Mouse (Mus musculus): ENCODE data around the gene Gm14308.
"Not testable (repeated sequence)": the region's sequence is repeated elsewhere in the genome, so short reads cannot be mapped to it uniquely, and the experiment has no call there.

The Gm14308 gene

DNA sequence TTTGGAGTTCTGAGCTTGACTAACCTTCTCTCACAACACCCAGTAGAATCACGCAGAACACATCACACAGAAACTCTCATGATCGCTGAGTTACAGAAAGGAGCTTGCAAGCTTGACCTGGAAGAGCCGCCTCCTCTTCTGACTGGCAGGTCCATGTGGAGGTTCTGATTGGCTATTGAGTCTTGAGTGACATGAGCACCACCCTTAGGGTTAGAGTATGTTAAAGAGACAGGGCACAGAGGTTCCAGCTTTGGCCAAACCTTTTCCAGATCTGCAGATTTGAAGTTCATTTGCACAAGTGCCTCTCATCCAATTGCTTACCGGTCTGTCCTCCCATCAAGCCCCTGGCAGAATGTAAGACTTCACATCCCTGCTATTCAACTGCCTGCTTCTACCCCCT is at the start of gene Gm14308:
Gm14308 (minus strand) TSS at position 101 of the 400 bp plus-strand sequence.
- not testable (repeated sequence) for H3K27me3 ChIP-seq (ENCODE audit: insufficient read depth, low read length); H3K9me3 ChIP-seq (ENCODE audit: low read length); H3K4me1 ChIP-seq (replicated peaks; ENCODE audit: low read depth, low read length); H3K36me3 ChIP-seq (ENCODE audit: insufficient read depth, low read length); H3K4me3 ChIP-seq (replicated peaks; ENCODE audit: low read length)

DNA sequence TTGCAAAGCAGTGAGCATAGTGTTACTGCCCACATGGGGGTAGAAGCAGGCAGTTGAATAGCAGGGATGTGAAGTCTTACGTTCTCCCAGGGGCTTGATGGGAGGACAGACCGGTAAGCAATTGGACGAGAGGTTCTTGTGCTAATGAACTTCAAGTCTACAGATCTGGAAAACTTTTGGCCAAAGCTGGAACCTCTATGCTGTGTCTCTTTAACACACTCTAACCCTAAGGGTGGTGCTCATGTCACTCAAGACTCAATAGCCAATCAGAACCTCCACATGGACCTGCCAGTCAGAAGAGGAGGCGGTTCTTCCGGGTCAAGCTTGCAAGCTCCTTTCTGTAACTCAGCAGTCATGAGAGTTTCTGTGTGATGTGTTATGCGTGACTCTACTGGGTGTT is 34.1 kb upstream of the Gm14308 start, which contains the start of gene Zfp973:
Zfp973 (plus strand) TSS at position 301 of the 400 bp plus-strand sequence.
- not testable (repeated sequence) for H3K4me1 ChIP-seq (replicated peaks; ENCODE audit: low read depth, low read length); H3K27me3 ChIP-seq (ENCODE audit: insufficient read depth, low read length); H3K9me3 ChIP-seq (ENCODE audit: low read length); H3K4me3 ChIP-seq (replicated peaks; ENCODE audit: low read length); H3K36me3 ChIP-seq (ENCODE audit: insufficient read depth, low read length)
